Mouse (Mus musculus): ENCODE measurements around the gene Bmf. TPM values are rescaled to one million over a fixed set of nuclear protein-coding genes. Genes with fewer than 3 reads are reported as not detected.

Bmf gene
- polyA plus RNA-seq, 1 experiment = 3.4 TPM

DNA sequence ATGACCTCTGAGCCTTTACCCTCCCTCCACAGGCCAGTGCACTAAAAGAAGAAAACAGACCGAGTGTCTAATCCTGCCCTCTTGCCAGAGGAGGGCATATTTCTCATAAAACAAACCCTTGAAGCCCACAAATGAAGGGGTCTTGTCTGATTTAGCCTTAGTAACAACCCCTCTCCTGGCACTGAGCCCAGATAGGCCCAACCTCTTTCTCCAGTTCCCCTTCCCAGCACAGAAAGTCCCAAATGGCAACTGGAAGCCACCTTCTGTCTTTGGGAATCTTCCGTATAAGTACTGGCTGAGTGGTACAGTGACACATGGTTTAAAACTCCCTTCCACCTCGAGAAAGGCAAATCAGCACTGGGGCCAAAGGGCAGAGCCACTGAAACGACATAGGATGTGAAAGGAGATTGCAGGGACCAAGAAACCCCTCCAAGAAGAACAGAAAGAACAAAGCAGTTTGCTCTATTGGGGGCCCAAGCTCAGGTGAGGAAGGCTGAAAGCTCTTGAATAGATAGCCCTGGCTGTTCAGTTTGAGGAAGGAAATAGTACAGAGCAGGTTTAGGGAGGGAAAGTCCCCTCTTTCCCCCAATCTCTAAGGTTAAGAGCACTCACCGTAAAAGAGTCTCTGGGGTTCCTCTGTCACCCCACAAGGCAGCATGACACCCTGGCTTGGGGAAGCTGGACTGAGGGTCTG is 3.2 kb downstream of the Bmf start:
- H3K4me1 ChIP-seq (ENCODE audit: control insufficient read depth, insufficient read depth, low read length) = peaks cover 5% of the 10 kb centered on the region
- TF ChIP-seq POLR2A (IDR thresholded peaks at IDR 0.05; ENCODE audit: extremely low read depth, insufficient read depth, low read length) = no peak
- TF ChIP-seq CTCF (IDR thresholded peaks at IDR 0.05; ENCODE audit: extremely low read depth, insufficient read depth, low read length) = no peak
- no peak overlapping the region for H3K27ac ChIP-seq (ENCODE audit: insufficient read depth, low read length)
- H3K4me3 ChIP-seq (ENCODE audit: insufficient read depth, low read length) = no peak overlapping the region

- peak; percentile 59 for TF ChIP-seq CTCF (IDR thresholded peaks at IDR 0.05; ENCODE audit: extremely low read depth, insufficient read depth, low read length)
- no peak for TF ChIP-seq POLR2A (IDR thresholded peaks at IDR 0.05; ENCODE audit: extremely low read depth, insufficient read depth, low read length)
These were observed 4.0 kb downstream of the Bmf start for GRCm38 (mm10) chr2:118545242-118546103.

DNA sequence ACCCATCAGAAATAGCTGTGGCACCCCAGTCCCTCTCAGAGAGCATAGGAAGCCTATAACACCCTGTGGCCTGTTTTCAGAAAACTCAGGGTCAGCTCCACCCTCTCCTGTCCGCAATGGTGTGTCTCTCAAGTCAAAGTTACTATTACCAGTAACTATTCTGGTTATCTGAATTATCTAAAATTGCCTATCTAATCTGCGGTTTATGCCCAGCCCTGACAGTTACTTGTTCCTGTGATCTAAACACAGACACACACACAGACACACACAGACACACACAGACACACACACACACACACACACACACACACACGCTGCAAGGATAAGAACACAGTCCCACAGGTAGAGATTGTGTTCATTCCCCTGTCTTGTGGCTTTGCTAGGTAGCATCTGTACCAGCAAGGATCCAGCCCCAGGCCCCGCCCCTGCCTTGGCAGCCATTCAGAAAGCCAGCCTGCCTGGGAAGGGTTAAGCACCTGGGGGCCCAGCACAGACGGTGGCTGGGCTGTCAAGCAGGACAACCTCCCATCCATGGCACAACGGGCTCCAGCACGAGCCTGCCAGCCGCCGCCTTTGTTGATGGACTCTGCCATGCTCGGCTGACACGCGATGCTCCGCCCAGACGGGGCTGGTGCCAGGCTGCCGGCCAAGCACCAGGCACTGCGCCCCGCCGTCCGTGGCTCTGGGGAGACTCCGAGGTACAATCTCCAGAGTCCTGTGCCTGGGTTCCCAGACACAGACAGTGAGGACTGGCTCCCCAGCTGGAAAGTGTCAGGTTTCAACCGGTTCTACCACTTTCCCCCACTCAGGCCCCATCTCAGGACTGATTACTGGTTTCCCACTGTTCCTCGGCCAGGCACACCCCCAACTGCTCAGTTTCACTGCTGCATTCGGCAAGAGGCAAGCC is 5.3 kb downstream of the Bmf start:
- no peak overlapping the region for H3K4me3 ChIP-seq (ENCODE audit: insufficient read depth, low read length)
- no peak overlapping the region for H3K27ac ChIP-seq (ENCODE audit: insufficient read depth, low read length)
- TF ChIP-seq CTCF (IDR thresholded peaks at IDR 0.05; ENCODE audit: extremely low read depth, insufficient read depth, low read length) (no peak), POLR2A (IDR thresholded peaks at IDR 0.05; ENCODE audit: extremely low read depth, insufficient read depth, low read length) (no peak)
- H3K4me1 ChIP-seq (ENCODE audit: control insufficient read depth, insufficient read depth, low read length) = peaks cover 8% of the 10 kb centered on the region

More at GRCm38 (mm10) chr2:118545242-118546103, 4.0 kb downstream of the Bmf start:
- peaks cover 8% of the 10 kb centered on the region for H3K4me1 ChIP-seq (ENCODE audit: control insufficient read depth, insufficient read depth, low read length)
- no peak overlapping the region; the same call in 1 of the 2 replicates for H3K27ac ChIP-seq (ENCODE audit: insufficient read depth, low read length)
- H3K4me3 ChIP-seq (ENCODE audit: insufficient read depth, low read length) = no peak overlapping the region

GRCm38 (mm10) chr2:118542971-118543573 is 6.4 kb downstream of the Bmf start:
- H3K27ac ChIP-seq (ENCODE audit: insufficient read depth, low read length) = no peak overlapping the region
- peaks cover 8% of the 10 kb centered on the region for H3K4me1 ChIP-seq (ENCODE audit: control insufficient read depth, insufficient read depth, low read length)
- H3K4me3 ChIP-seq (ENCODE audit: insufficient read depth, low read length) = no peak overlapping the region
- TF ChIP-seq POLR2A (IDR thresholded peaks at IDR 0.05; ENCODE audit: extremely low read depth, insufficient read depth, low read length) = no peak
- peak; percentile 30; the same call in 1 of the 2 replicates for TF ChIP-seq CTCF (IDR thresholded peaks at IDR 0.05; ENCODE audit: extremely low read depth, insufficient read depth, low read length)

DNA sequence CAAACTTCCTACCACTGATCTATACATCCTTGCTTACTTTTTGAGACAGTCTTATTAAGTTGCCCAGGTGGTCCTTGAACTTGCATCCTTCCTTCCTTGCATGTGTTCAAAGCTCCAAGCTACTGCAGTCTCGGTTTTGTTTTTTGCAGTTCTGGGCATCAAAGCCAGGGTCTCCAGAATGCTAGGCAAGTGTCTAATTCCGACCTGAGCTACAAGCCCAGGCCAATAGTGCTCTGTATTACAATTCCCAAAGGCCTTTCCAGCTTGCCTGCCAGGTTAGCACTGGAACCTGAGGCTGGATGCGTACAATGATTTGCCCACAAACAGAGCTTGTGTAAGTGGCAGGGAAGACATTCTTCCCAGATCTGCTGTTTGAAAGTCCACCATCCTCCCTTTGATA is 7.8 kb downstream of the Bmf start:
- no peak overlapping the region for H3K27ac ChIP-seq (ENCODE audit: insufficient read depth, low read length)
- H3K4me1 ChIP-seq (ENCODE audit: control insufficient read depth, insufficient read depth, low read length) = peaks cover 6% of the 10 kb centered on the region
- TF ChIP-seq POLR2A (IDR thresholded peaks at IDR 0.05; ENCODE audit: extremely low read depth, insufficient read depth, low read length) (no peak), CTCF (IDR thresholded peaks at IDR 0.05; ENCODE audit: extremely low read depth, insufficient read depth, low read length) (no peak)
- no peak overlapping the region for H3K4me3 ChIP-seq (ENCODE audit: insufficient read depth, low read length)

- TF ChIP-seq POLR2A (IDR thresholded peaks at IDR 0.05; ENCODE audit: extremely low read depth, insufficient read depth, low read length) = no peak
- Histone ChIP-seq H3K4me1 (ENCODE audit: control insufficient read depth, insufficient read depth, low read length) (peaks cover 6% of the 10 kb centered on the region), H3K27ac (ENCODE audit: insufficient read depth, low read length) (peak overlapping the region; percentile 66; the same call in 1 of the 2 replicates), H3K4me3 (ENCODE audit: insufficient read depth, low read length) (no peak overlapping the region)
These were observed 8.8 kb downstream of the Bmf start for GRCm38 (mm10) chr2:118540691-118541117.

GRCm38 (mm10) chr2:118539881-118540516 is 9.5 kb downstream of the Bmf start:
- H3K4me1 ChIP-seq (ENCODE audit: control insufficient read depth, insufficient read depth, low read length) = peaks cover 3% of the 10 kb centered on the region
- H3K27ac ChIP-seq (ENCODE audit: insufficient read depth, low read length) = peak overlapping the region; percentile 66; the same call in 1 of the 2 replicates
- H3K4me3 ChIP-seq (ENCODE audit: insufficient read depth, low read length) = no peak overlapping the region
- TF ChIP-seq POLR2A (IDR thresholded peaks at IDR 0.05; ENCODE audit: extremely low read depth, insufficient read depth, low read length) = no peak
- no peak for TF ChIP-seq CTCF (IDR thresholded peaks at IDR 0.05; ENCODE audit: extremely low read depth, insufficient read depth, low read length)

DNA sequence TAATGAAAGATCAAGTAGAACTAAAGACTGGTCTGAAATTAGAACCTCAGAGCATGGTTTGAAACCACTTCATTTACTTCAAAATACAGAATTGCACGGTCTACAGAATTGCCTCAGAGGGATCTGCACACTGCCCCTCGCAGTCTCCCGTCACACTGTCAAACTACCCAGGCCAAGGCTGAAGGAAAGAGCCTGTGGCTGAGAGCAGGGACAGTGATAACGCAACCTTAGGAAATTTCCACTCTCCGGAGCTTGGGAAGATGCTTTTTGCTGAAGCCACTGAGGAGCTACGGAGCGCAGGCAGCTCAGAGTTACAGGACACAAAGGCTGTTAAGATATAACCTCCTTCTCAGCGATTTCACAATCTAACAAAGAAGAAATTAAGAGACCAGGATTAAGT is 10.4 kb downstream of the Bmf start:
- no peak overlapping the region for H3K4me3 ChIP-seq (ENCODE audit: insufficient read depth, low read length)
- H3K4me1 ChIP-seq (ENCODE audit: control insufficient read depth, insufficient read depth, low read length) = peaks cover 3% of the 10 kb centered on the region
- TF ChIP-seq CTCF (IDR thresholded peaks at IDR 0.05; ENCODE audit: extremely low read depth, insufficient read depth, low read length) = no peak
- TF ChIP-seq POLR2A (IDR thresholded peaks at IDR 0.05; ENCODE audit: extremely low read depth, insufficient read depth, low read length) = no peak
- H3K27ac ChIP-seq (ENCODE audit: insufficient read depth, low read length) = no peak overlapping the region
